In the genomic region with DNA sequence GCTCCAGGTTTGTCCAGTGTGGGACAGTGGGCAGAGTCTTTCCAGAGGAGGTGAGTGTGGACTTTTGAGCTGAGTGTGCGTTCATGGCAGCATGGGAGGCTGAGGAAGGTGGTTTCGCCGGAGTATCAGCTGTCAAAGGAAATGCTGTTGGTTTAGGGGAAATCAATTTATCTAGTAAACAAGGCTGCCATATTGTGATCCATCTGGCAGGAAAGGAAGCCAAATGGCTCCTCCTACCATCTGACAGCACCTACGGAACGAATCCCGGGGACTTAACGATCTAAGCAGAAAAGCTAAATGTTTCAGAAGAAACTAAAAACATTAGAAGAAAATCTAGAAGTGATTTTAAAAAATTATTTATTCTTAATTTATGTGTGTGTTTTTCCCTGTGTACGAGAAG, we compare ENCODE assay signal across 22 mouse cellular contexts. TPM values are rescaled to one million over a fixed set of nuclear protein-coding genes. Genes with fewer than 3 reads are reported as not detected.
DNase-seq lines count a peak whose midpoint lies in the region; ATAC-seq and TF ChIP-seq lines count a peak whose summit lies in the region.
"Had no signal": no experiment of that assay in that cellular context is flagged by ENCODE, and none has a peak within 500 bp of the region (broad histone marks: within the 10 kb centered on the region; RNA-seq: fewer than 3 reads in every experiment).

No protein-coding gene starts in this region.

- peak overlapping the region; percentile 76 for H3K27ac ChIP-seq in forebrain, embryonic 15.5 days (replicated peaks)
- no peak overlapping the region for H3K27ac ChIP-seq in forebrain, embryonic 10.5 days
- H3K27ac ChIP-seq in midbrain, embryonic 11.5 days (ENCODE audit: low read depth, low read length): no peak overlapping the region
- H3K27ac ChIP-seq in midbrain, embryonic 15.5 days: no peak overlapping the region
- no peak overlapping the region for H3K27ac ChIP-seq in forebrain, postnatal 0 days (ENCODE audit: low read depth, low read length)
- H3K27ac ChIP-seq: embryonic facial prominence, embryonic 15.5 days; gastrocnemius, adult 2 months; hindbrain, embryonic 10.5 days; hindbrain, embryonic 14.5 days; intestine, embryonic 15.5 days had no signal

- no peak overlapping the region for H3K4me2 ChIP-seq in forebrain, embryonic 15.5 days (replicated peaks)
- H3K4me2 ChIP-seq in midbrain, embryonic 11.5 days: no peak overlapping the region
- no peak overlapping the region for H3K4me2 ChIP-seq in midbrain, embryonic 15.5 days
- no peak overlapping the region for H3K4me2 ChIP-seq in forebrain, postnatal 0 days (ENCODE audit: low read depth)
- H3K4me2 ChIP-seq: embryonic facial prominence, embryonic 15.5 days; heart, embryonic 12.5 days; hindbrain, embryonic 14.5 days; intestine, embryonic 15.5 days had no signal

- no peak for ATAC-seq in forebrain, embryonic 15.5 days (replicated peaks)
- no peak for ATAC-seq in midbrain, embryonic 11.5 days (ENCODE audit: low FRiP score)
- ATAC-seq in midbrain, embryonic 15.5 days (replicated peaks): no peak
- ATAC-seq in forebrain, postnatal 0 days: no peak
- ATAC-seq: CD4-positive, CD25-positive, alpha-beta regulatory T cell, adult 4 months; intestine, embryonic 15.5 days had no signal

- no peaks in the 10 kb centered on the region for H3K9me3 ChIP-seq in forebrain, embryonic 15.5 days
- no peaks in the 10 kb centered on the region for H3K9me3 ChIP-seq in forebrain, embryonic 10.5 days
- H3K9me3 ChIP-seq in midbrain, embryonic 11.5 days (ENCODE audit: control insufficient read depth, low read length): no peaks in the 10 kb centered on the region
- no peaks in the 10 kb centered on the region for H3K9me3 ChIP-seq in midbrain, embryonic 15.5 days
- H3K9me3 ChIP-seq in forebrain, postnatal 0 days (ENCODE audit: low read length): no peaks in the 10 kb centered on the region
- H3K9me3 ChIP-seq: embryonic facial prominence, embryonic 15.5 days; G1E; heart, embryonic 12.5 days; hindbrain, embryonic 10.5 days; intestine, embryonic 15.5 days had no signal

- 60% methylated on average over 8 of the region's 8 CpGs for WGBS in forebrain, embryonic 15.5 days
- WGBS in forebrain, embryonic 10.5 days: 94% methylated on average over 8 of the region's 8 CpGs
- 92% methylated on average over 8 of the region's 8 CpGs for WGBS in midbrain, embryonic 11.5 days
- WGBS in midbrain, embryonic 15.5 days: 88% methylated on average over 8 of the region's 8 CpGs
- 58% methylated on average over 8 of the region's 8 CpGs for WGBS in forebrain, postnatal 0 days

- no peak overlapping the region for H3K9ac ChIP-seq in forebrain, embryonic 15.5 days (replicated peaks)
- H3K9ac ChIP-seq in midbrain, embryonic 11.5 days (ENCODE audit: low read length): no peak overlapping the region
- H3K9ac ChIP-seq in midbrain, embryonic 15.5 days: no peak overlapping the region
- H3K9ac ChIP-seq in forebrain, postnatal 0 days: no peak overlapping the region
- H3K9ac ChIP-seq: embryonic facial prominence, embryonic 15.5 days; heart, embryonic 12.5 days; hindbrain, embryonic 14.5 days; intestine, embryonic 15.5 days had no signal

- H3K27me3 ChIP-seq in forebrain, embryonic 15.5 days: no peaks in the 10 kb centered on the region
- H3K27me3 ChIP-seq in forebrain, embryonic 10.5 days (ENCODE audit: poor library complexity, severe bottlenecking): peaks cover 8% of the 10 kb centered on the region; the same call in 1 of the 2 replicates
- H3K27me3 ChIP-seq in midbrain, embryonic 11.5 days (ENCODE audit: control insufficient read depth, insufficient read depth, low read length): no peaks in the 10 kb centered on the region
- H3K27me3 ChIP-seq in midbrain, embryonic 15.5 days (replicated peaks): 0 out of 2 replicates have a peak, but pooled peaks cover 4% of the 10 kb centered on the region
- H3K27me3 ChIP-seq in forebrain, postnatal 0 days (ENCODE audit: insufficient read depth, low read length): no peaks in the 10 kb centered on the region
- H3K27me3 ChIP-seq: embryonic facial prominence, embryonic 15.5 days; intestine, embryonic 15.5 days had no signal

- no peak for DNase-seq in forebrain, embryonic 10.5 days (ENCODE audit: extremely low spot score, low spot score)
- DNase-seq in midbrain, embryonic 11.5 days (ENCODE audit: low spot score, missing footprints): peak; percentile 28
- peak; percentile 74 for DNase-seq in forebrain, postnatal 0 days
- DNase-seq in kidney, adult 8-10 months: no peak
- DNase-seq: adrenal gland, postnatal 10 days; cerebellum, adult 18-20 months; cerebellum, adult 9-11 months; embryo, embryonic 11 days; gastrocnemius, adult 2 months; gastrocnemius, postnatal 25 days had no signal

- H3K36me3 ChIP-seq in forebrain, embryonic 15.5 days: no peaks in the 10 kb centered on the region
- no peaks in the 10 kb centered on the region for H3K36me3 ChIP-seq in forebrain, embryonic 10.5 days (replicated peaks)
- H3K36me3 ChIP-seq in midbrain, embryonic 11.5 days (ENCODE audit: control insufficient read depth, insufficient read depth, low read length): no peaks in the 10 kb centered on the region
- H3K36me3 ChIP-seq in midbrain, embryonic 15.5 days (replicated peaks): no peaks in the 10 kb centered on the region
- H3K36me3 ChIP-seq in forebrain, postnatal 0 days (ENCODE audit: insufficient read depth): no peaks in the 10 kb centered on the region
- H3K36me3 ChIP-seq: embryonic facial prominence, embryonic 15.5 days; G1E; heart, embryonic 12.5 days; hindbrain, embryonic 10.5 days; intestine, embryonic 15.5 days had no signal

- TF ChIP-seq CTCF in forebrain, postnatal 0 days (IDR thresholded peaks at IDR 0.05; ENCODE audit: low read depth): no peak

- H3K4me1 ChIP-seq in forebrain, embryonic 15.5 days: peaks cover 4% of the 10 kb centered on the region; the same call in 1 of the 2 replicates
- peaks cover 6% of the 10 kb centered on the region; the same call in 1 of the 2 replicates for H3K4me1 ChIP-seq in forebrain, embryonic 10.5 days
- H3K4me1 ChIP-seq in midbrain, embryonic 11.5 days (ENCODE audit: control insufficient read depth, insufficient read depth, low read length): no peaks in the 10 kb centered on the region
- H3K4me1 ChIP-seq in midbrain, embryonic 15.5 days: no peaks in the 10 kb centered on the region
- no peaks in the 10 kb centered on the region for H3K4me1 ChIP-seq in forebrain, postnatal 0 days (ENCODE audit: insufficient read depth)
- H3K4me1 ChIP-seq: heart, embryonic 12.5 days; intestine, embryonic 15.5 days had no signal

- no peak overlapping the region for H3K4me3 ChIP-seq in forebrain, embryonic 15.5 days
- H3K4me3 ChIP-seq in forebrain, embryonic 10.5 days: no peak overlapping the region
- H3K4me3 ChIP-seq in midbrain, embryonic 11.5 days (ENCODE audit: low read depth, low read length): no peak overlapping the region
- no peak overlapping the region for H3K4me3 ChIP-seq in midbrain, embryonic 15.5 days
- no peak overlapping the region for H3K4me3 ChIP-seq in forebrain, postnatal 0 days (ENCODE audit: low read depth, low read length)
- H3K4me3 ChIP-seq: embryonic facial prominence, embryonic 15.5 days; erythroblast, embryonic 14.5 days; gastrocnemius, adult 2 months; heart, embryonic 12.5 days; hindbrain, embryonic 10.5 days; intestine, embryonic 15.5 days had no signal

RNA-seq across cellular contexts. Expression of gene Nxph3, which starts 12.9 kb away (rescaled TPM):
- 6.3 and 6.9 TPM in 2 replicates for polyA plus RNA-seq in forebrain, embryonic 15.5 days (2015; fragmentation: Nextera tagmentation; extraction: Ambion mirVana)
- polyA plus RNA-seq in forebrain, embryonic 10.5 days (2016; fragmentation: Nextera tagmentation; extraction: Ambion mirVana): 0.31 and 0.36 TPM in 2 replicates
- polyA plus RNA-seq in midbrain, embryonic 11.5 days (2014; fragmentation: Nextera tagmentation; extraction: Ambion mirVana): 0.20 and 0.37 TPM in 2 replicates
- polyA plus RNA-seq in midbrain, embryonic 15.5 days (2015; fragmentation: Nextera tagmentation; extraction: Ambion mirVana): 3.2 and 4.4 TPM in 2 replicates
- total RNA-seq in forebrain, postnatal 0 days (2014; rRNA removed): 35.7 and 45.8 TPM in 2 replicates
- polyA plus RNA-seq in forebrain, postnatal 0 days (2015; fragmentation: Nextera tagmentation; extraction: Ambion mirVana): 9.5 and 12.9 TPM in 2 replicates
- total RNA-seq: common myeloid progenitor, adult 5-6 weeks; granulocyte monocyte progenitor cell, adult 5-6 weeks had no signal
- polyA plus RNA-seq: CD4-positive, CD25-positive, alpha-beta regulatory T cell, adult 4 months; erythroblast, embryonic 14.5 days; G1E had no signal

Comparison
In these comparisons a context has a peak if more than half of its experiments do, and no peak if none do; other contexts are left out.
1. DNase-seq: peak in midbrain, embryonic 11.5 days (single experiment) and forebrain, postnatal 0 days (single experiment); none in forebrain, embryonic 10.5 days (single experiment) and kidney, adult 8-10 months (0 of 2).